Mouse (Mus musculus) erythroblast, adult 5-6 weeks (primary cell): ENCODE results near the gene Gm8994. TPM values are rescaled to one million over a fixed set of nuclear protein-coding genes. Genes with fewer than 3 reads are reported as not detected.

Experiments used
- ATAC-seq: replicated peaks from 2 replicates; pipeline ENCODE4 v1.8.0; 2016; ENCODE audit warnings: moderate number of reproducible peaks, mild to moderate bottlenecking, moderate TSS enrichment, inconsistent platforms; ENCODE audit not compliant: poor library complexity, low FRiP score, severe bottlenecking
- total RNA-seq, 2 experiments: library from RNA; stranded (forward) in 1 of 2; stranded (reverse) in 1 of 2; fragments of 150-400 nt in 1 of 2; fragments of 200-764, 138-1000 nt in 1 of 2; gene quantifications; 2 replicates each; pipeline versions ENCODE4 v1.2.3 to v1.2.4; 2015 to 2017; ENCODE audit warnings: low replicate concordance in 2 of 2

Gm8994 gene
- total RNA-seq, 2 experiments from 2014 or later = not detected

DNA sequence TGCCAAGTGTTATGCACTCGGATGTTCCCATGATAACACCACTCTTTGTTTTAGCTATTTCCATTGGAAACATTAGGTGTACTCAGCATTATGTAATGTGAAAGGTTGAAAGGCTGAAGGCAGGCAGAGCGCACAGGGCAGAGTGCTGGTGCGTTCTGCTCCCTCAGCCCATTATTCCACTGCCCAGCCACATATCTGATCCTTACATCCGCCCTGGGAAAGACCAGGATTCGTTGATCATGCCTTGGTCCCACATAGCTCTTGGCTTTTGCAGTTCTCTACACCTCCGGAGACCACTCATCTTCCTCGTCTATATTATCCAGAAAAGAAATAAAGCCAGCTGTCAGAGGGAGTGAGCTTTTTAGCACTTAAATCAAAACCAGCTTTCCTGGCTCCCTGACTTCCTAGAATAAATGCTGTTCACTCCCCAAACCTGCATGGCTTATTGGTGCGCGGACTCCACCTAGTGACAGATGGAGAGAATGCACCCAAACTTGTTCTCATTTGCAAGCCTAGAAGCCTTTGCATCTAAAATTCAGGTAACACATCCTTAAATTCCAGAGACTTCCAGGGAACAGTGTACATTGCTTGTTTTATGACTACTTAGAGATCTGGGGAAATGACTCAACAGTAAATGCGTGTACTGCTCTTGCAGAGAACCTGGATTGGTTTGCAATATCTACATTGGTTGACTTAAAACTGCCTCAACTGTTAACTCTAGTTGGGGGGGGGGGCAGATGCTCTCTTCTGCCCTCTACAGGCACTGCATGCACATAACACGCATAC is 26.3 kb downstream of the Gm8994 start:
- ATAC-seq = no peak

- ATAC-seq = no peak
Observed at GRCm38 (mm10) chr6:136358471-136358870, 31.1 kb downstream of the Gm8994 start.

DNA sequence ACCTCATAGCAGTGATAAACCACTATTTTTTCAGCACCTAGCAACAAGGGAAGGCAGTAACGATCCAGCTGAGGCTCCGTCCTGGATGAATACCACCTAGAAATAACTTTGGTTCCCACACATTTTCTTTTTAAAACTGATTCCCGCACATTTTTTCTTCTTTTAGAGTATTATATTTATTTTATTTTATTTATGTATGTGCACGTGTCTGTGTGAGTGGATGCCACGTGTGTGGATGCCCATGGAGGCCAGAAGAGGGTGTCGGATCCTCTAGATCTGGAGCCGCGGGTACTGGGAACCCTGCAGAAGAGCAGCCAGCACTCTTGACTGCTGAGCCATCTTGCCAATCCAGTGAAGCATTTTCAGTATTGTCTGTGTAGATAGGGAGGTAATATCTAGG is 36.0 kb downstream of the Gm8994 start:
- ATAC-seq = no peak

GRCm38 (mm10) chr6:136364008-136364407 is 36.7 kb downstream of the Gm8994 start:
- ATAC-seq = no peak

DNA sequence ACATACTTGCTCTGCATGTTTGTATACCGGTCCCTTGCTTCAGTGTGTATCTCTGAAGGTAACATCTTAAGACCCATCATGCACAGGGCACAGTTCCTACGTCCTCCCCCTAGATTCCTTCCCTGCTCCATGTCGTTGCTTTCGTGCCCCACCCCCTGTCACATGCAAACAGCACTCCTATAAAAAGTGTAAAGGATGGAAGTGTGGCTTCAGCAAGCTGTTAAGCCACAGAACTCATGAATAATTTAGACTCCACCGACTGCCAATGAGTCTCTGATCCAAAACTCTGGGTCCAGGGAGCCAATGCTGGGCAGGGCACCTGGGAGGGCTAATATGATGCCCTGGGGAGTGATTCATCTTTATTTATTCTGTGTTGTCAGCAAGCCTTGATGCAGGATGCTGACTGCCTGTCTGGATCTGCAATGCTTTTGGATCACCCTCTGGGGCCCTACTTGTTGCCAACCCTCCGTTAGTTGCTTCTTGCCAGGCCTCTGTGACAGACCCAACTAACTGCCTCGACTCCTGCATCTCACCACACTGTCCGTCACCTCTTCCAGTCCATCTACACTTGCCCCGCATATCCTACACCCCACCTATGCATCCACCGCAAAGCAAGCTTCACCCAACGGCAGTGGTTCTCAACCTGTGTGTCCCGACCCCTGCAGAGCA is 37.2 kb downstream of the Gm8994 start:
- no peak for ATAC-seq

GRCm38 (mm10) chr6:136376097-136376496 is 48.8 kb downstream of the Gm8994 start:
- ATAC-seq = no peak

Other genes starting within 250 kb of the Gm8994 start
- not detected in 2 replicates for gene Grin2b, start 154.0 kb upstream of the Gm8994 start, total RNA-seq (2015; ENCODE audit: low replicate concordance)
- not detected in 2 replicates for gene Grin2b, start 154.0 kb upstream of the Gm8994 start, total RNA-seq (2017; ENCODE audit: low replicate concordance)
- gene E330021D16Rik, start 88.0 kb downstream of the Gm8994 start, total RNA-seq (2015; ENCODE audit: low replicate concordance) = not detected in 2 replicates
- gene E330021D16Rik, start 88.0 kb downstream of the Gm8994 start, total RNA-seq (2017; ENCODE audit: low replicate concordance) = not detected in 2 replicates
- gene Atf7ip, start 178.6 kb downstream of the Gm8994 start, total RNA-seq (2015; ENCODE audit: low replicate concordance) = 153 and 185 TPM in 2 replicates
- gene Atf7ip, start 178.6 kb downstream of the Gm8994 start, total RNA-seq (2017; ENCODE audit: low replicate concordance) = 205 and 233 TPM in 2 replicates